Mouse (Mus musculus) cerebellum, adult 2 months (tissue): ENCODE measurements around the gene Pir.

ENCODE experiments used
- CTCF ChIP-seq: fragments of 200-500 bp; IDR thresholded peaks from 2 replicates; pipeline ENCODE4 v1.5.1; 2011; ENCODE audit warnings: low read depth, mild to moderate bottlenecking, control low read depth, low read length, moderate library complexity, borderline replicate concordance; ENCODE audit not compliant: insufficient read depth
- POLR2A ChIP-seq: fragments of 200-500 bp; IDR thresholded peaks from 2 replicates; pipeline ENCODE4 v1.6.1; 2011; ENCODE audit warnings: low read length, control low read depth, borderline replicate concordance; ENCODE audit not compliant: insufficient read depth

GRCm38 (mm10) chrX:164365153-164365865 is 96.1 kb downstream of the Pir start:
- TF ChIP-seq POLR2A: no peak
- TF ChIP-seq CTCF: no peak
